In the genomic region with DNA sequence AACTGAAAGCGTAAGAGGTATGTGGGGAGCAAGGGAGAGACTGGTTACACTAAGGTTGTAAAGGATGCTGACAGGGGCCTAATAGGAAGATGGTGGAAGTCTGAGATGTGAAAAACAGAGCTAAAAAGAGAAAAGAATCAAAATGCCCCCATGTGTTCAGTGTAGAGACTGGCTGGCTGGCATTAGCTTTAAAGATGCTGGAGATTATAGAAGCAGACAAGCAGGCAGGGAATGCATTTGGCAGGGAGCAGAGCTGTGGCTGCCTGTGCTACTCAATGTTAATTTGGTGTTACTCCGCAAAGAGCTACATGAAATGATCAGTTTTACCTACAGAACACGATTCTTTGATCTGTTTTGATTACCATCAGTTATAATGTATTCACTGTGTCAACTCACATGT, we compare ENCODE assay signal across 24 mouse cellular contexts. TPM values are rescaled to one million over a fixed set of nuclear protein-coding genes. Genes with fewer than 3 reads are reported as not detected.
DNase-seq lines count a peak whose midpoint lies in the region; ATAC-seq and TF ChIP-seq lines count a peak whose summit lies in the region.
"Had no signal": no experiment of that assay in that cellular context is flagged by ENCODE, and none has a peak within 500 bp of the region (broad histone marks: within the 10 kb centered on the region; RNA-seq: fewer than 3 reads in every experiment).

No protein-coding gene starts in this region.

- H3K36me3 ChIP-seq in forebrain, embryonic 16.5 days (ENCODE audit: control insufficient read depth, insufficient read depth) = no peaks in the 10 kb centered on the region
- no peaks in the 10 kb centered on the region for H3K36me3 ChIP-seq in forebrain, embryonic 10.5 days (replicated peaks)
- no peaks in the 10 kb centered on the region for H3K36me3 ChIP-seq in midbrain, embryonic 15.5 days (replicated peaks)
- H3K36me3 ChIP-seq in midbrain, embryonic 16.5 days (ENCODE audit: control insufficient read depth, insufficient read depth, low read length) = no peaks in the 10 kb centered on the region
- H3K36me3 ChIP-seq: heart, embryonic 10.5 days; heart, embryonic 13.5 days; hindbrain, embryonic 15.5 days; intestine, embryonic 15.5 days had no signal

- no peak for DNase-seq in forebrain, embryonic 10.5 days (ENCODE audit: extremely low spot score, low spot score)
- DNase-seq in layer of hippocampus, adult 2 months (ENCODE audit: low spot score in 2 of 2) = no peak
- no peak for DNase-seq in layer of hippocampus, adult 8-10 months (ENCODE audit: low spot score in 2 of 2)
- DNase-seq: adrenal gland, adult 8-10 months; adrenal gland, postnatal 25 days; cerebellum, adult 18-20 months; cerebellum, adult 9-10 months; cerebellum, postnatal 14 days; gastrocnemius, postnatal 10 days; gastrocnemius, postnatal 36 days; heart, adult 2 months; heart, postnatal 14 days; heart, postnatal 4 days; kidney, adult 11 months had no signal

- no peak overlapping the region for H3K9ac ChIP-seq in forebrain, embryonic 16.5 days (replicated peaks; ENCODE audit: low read depth, low read length)
- H3K9ac ChIP-seq in midbrain, embryonic 15.5 days = no peak overlapping the region
- no peak overlapping the region for H3K9ac ChIP-seq in midbrain, embryonic 16.5 days (ENCODE audit: low read depth, low read length)
- H3K9ac ChIP-seq: heart, embryonic 13.5 days; hindbrain, embryonic 15.5 days; intestine, embryonic 15.5 days had no signal

- H3K4me1 ChIP-seq in forebrain, embryonic 16.5 days (replicated peaks; ENCODE audit: control insufficient read depth, insufficient read depth, low read length) = no peaks in the 10 kb centered on the region; the same call in 1 of the 2 replicates
- no peaks in the 10 kb centered on the region for H3K4me1 ChIP-seq in forebrain, embryonic 10.5 days
- H3K4me1 ChIP-seq in midbrain, embryonic 15.5 days = no peaks in the 10 kb centered on the region
- H3K4me1 ChIP-seq in midbrain, embryonic 16.5 days (ENCODE audit: control insufficient read depth, insufficient read depth, low read length) = no peaks in the 10 kb centered on the region
- H3K4me1 ChIP-seq: heart, embryonic 10.5 days; heart, embryonic 13.5 days; hindbrain, embryonic 15.5 days; intestine, embryonic 15.5 days had no signal

- no peaks in the 10 kb centered on the region for H3K9me3 ChIP-seq in forebrain, embryonic 16.5 days (ENCODE audit: control insufficient read depth, low read length)
- H3K9me3 ChIP-seq in forebrain, embryonic 10.5 days = no peaks in the 10 kb centered on the region
- no peaks in the 10 kb centered on the region for H3K9me3 ChIP-seq in midbrain, embryonic 15.5 days
- H3K9me3 ChIP-seq in midbrain, embryonic 16.5 days (replicated peaks; ENCODE audit: control insufficient read depth, low read length, poor library complexity, severe bottlenecking) = no peaks in the 10 kb centered on the region
- H3K9me3 ChIP-seq: heart, embryonic 10.5 days; heart, embryonic 13.5 days; hindbrain, embryonic 15.5 days; intestine, embryonic 15.5 days had no signal

- whole genome bisulfite sequencing in forebrain, embryonic 16.5 days = 74% methylated on average over 3 of the region's 3 CpGs
- WGBS in forebrain, embryonic 10.5 days = 89% methylated on average over 3 of the region's 3 CpGs
- WGBS in midbrain, embryonic 15.5 days = 85% methylated on average over 3 of the region's 3 CpGs
- 84% methylated on average over 3 of the region's 3 CpGs for WGBS in midbrain, embryonic 16.5 days

- 0 out of 2 replicates have a peak, but pooled peaks have one; percentile 7 for TF ChIP-seq CTCF in layer of hippocampus, adult 2 months (conservative IDR thresholded peaks at IDR 0.05)

- ATAC-seq in forebrain, embryonic 16.5 days = peak; percentile 59
- 0 out of 2 replicates have a peak, but pooled peaks have one; percentile 27 for ATAC-seq in midbrain, embryonic 15.5 days (replicated peaks)
- ATAC-seq in midbrain, embryonic 16.5 days = no peak
- ATAC-seq in erythroblast, adult 5-6 weeks (replicated peaks; ENCODE audit: low FRiP score, poor library complexity, severe bottlenecking) = no peak
- ATAC-seq: activated CD4-positive, CD25-positive, alpha-beta regulatory T cell, adult 4 months; CD4-positive, CD25-positive, alpha-beta regulatory T cell, adult 4 months; intestine, embryonic 15.5 days had no signal

- no peak overlapping the region for H3K4me2 ChIP-seq in forebrain, embryonic 16.5 days (ENCODE audit: low read length)
- H3K4me2 ChIP-seq in midbrain, embryonic 15.5 days = no peak overlapping the region
- H3K4me2 ChIP-seq in midbrain, embryonic 16.5 days (ENCODE audit: low read length) = no peak overlapping the region
- H3K4me2 ChIP-seq: heart, embryonic 13.5 days; hindbrain, embryonic 15.5 days; intestine, embryonic 15.5 days had no signal

- no peaks in the 10 kb centered on the region for H3K27me3 ChIP-seq in forebrain, embryonic 16.5 days (replicated peaks; ENCODE audit: control insufficient read depth, insufficient read depth, low read length)
- no peaks in the 10 kb centered on the region for H3K27me3 ChIP-seq in forebrain, embryonic 10.5 days (ENCODE audit: poor library complexity, severe bottlenecking)
- no peaks in the 10 kb centered on the region for H3K27me3 ChIP-seq in midbrain, embryonic 15.5 days (replicated peaks)
- H3K27me3 ChIP-seq in midbrain, embryonic 16.5 days (ENCODE audit: control insufficient read depth, insufficient read depth, low read depth, low read length) = no peaks in the 10 kb centered on the region
- H3K27me3 ChIP-seq: heart, embryonic 13.5 days; hindbrain, embryonic 15.5 days; intestine, embryonic 15.5 days had no signal

- no peak overlapping the region for H3K27ac ChIP-seq in forebrain, embryonic 16.5 days (ENCODE audit: low read length)
- H3K27ac ChIP-seq in forebrain, embryonic 10.5 days = no peak overlapping the region
- H3K27ac ChIP-seq in layer of hippocampus, adult 2 months = no peak overlapping the region
- H3K27ac ChIP-seq in midbrain, embryonic 15.5 days = no peak overlapping the region
- H3K27ac ChIP-seq in midbrain, embryonic 16.5 days (ENCODE audit: low read length) = no peak overlapping the region
- H3K27ac ChIP-seq: heart, adult 2 months; heart, embryonic 10.5 days; heart, embryonic 13.5 days; hindbrain, embryonic 15.5 days; intestine, embryonic 15.5 days had no signal

- H3K4me3 ChIP-seq in forebrain, embryonic 16.5 days (replicated peaks; ENCODE audit: low read length) = no peak overlapping the region
- no peak overlapping the region for H3K4me3 ChIP-seq in forebrain, embryonic 10.5 days
- H3K4me3 ChIP-seq in layer of hippocampus, adult 2 months = no peak overlapping the region
- no peak overlapping the region for H3K4me3 ChIP-seq in midbrain, embryonic 15.5 days
- no peak overlapping the region for H3K4me3 ChIP-seq in midbrain, embryonic 16.5 days (ENCODE audit: low read depth, low read length)
- H3K4me3 ChIP-seq: heart, adult 2 months; heart, embryonic 10.5 days; heart, embryonic 13.5 days; hindbrain, embryonic 15.5 days; intestine, embryonic 15.5 days had no signal

RNA-seq across cellular contexts. Expression of gene Acvr2a, which starts 43.3 kb away (rescaled TPM):
- polyA plus RNA-seq in forebrain, embryonic 16.5 days (2015; fragmentation: Nextera tagmentation; extraction: Ambion mirVana) = 52.3 and 53.4 TPM in 2 replicates
- 19.6 and 21.8 TPM in 2 replicates for polyA plus RNA-seq in forebrain, embryonic 10.5 days (2016; fragmentation: Nextera tagmentation; extraction: Ambion mirVana)
- total RNA-seq in layer of hippocampus, adult 2 months (2021) = 10 to 100 TPM; 39.3 to 40.1 TPM
- 10 to 100 TPM; 38.9 to 43.5 (median 42.0) TPM for total RNA-seq in layer of hippocampus, adult 8-10 months (2022)
- 49.5 and 52.1 TPM in 2 replicates for polyA plus RNA-seq in midbrain, embryonic 15.5 days (2015; fragmentation: Nextera tagmentation; extraction: Ambion mirVana)
- polyA plus RNA-seq in midbrain, embryonic 16.5 days (2015; fragmentation: Nextera tagmentation; extraction: Ambion mirVana) = 45.7 and 52.8 TPM in 2 replicates
- 0.84 TPM in 1 of 2 replicates, not detected in the other for total RNA-seq in erythroblast, adult 5-6 weeks (2015; ENCODE audit: low replicate concordance)
- 0.60 and 2.6 TPM in 2 replicates for total RNA-seq in erythroblast, adult 5-6 weeks (2017; ENCODE audit: low replicate concordance)

Comparison
In these comparisons a context has a peak if more than half of its experiments do, and no peak if none do; other contexts are left out.
1. ATAC-seq: peak in forebrain, embryonic 16.5 days (single experiment) and midbrain, embryonic 15.5 days (single experiment); none in midbrain, embryonic 16.5 days (single experiment) and erythroblast, adult 5-6 weeks (single experiment).